Mouse (Mus musculus): ENCODE measurements around the gene Cdc42bpa. TPM values are rescaled to one million over a fixed set of nuclear protein-coding genes. Genes with fewer than 3 reads are reported as not detected.

Cdc42bpa gene
- polyA plus RNA-seq, 1 experiment from 2014 or later = 14.9 TPM

- 87% methylated on average over 20 of the region's 20 CpGs for WGBS
- Histone ChIP-seq H3K36me3 (ENCODE audit: insufficient read depth) (peaks cover 28% of the 10 kb centered on the region; the same call in 1 of the 2 replicates), H3K4me2 (no peak overlapping the region), H3K27me3 (ENCODE audit: insufficient read depth, low read length) (no peaks in the 10 kb centered on the region), H3K9me3 (ENCODE audit: low read depth, low read length) (no peaks in the 10 kb centered on the region), H3K4me1 (ENCODE audit: insufficient read depth) (no peaks in the 10 kb centered on the region), H3K27ac (ENCODE audit: low read depth) (no peak overlapping the region), H3K4me3 (ENCODE audit: low read depth, low read length) (no peak overlapping the region), H3K9ac (no peak overlapping the region)
- no peak for DNase-seq
- TF ChIP-seq CTCF (IDR thresholded peaks at IDR 0.05; ENCODE audit: low read depth) = no peak
- no peak for ATAC-seq (ENCODE audit: insufficient read depth)
Observed at GRCm38 (mm10) chr1:180161566-180162355, 201.5 kb downstream of the Cdc42bpa start.

DNA sequence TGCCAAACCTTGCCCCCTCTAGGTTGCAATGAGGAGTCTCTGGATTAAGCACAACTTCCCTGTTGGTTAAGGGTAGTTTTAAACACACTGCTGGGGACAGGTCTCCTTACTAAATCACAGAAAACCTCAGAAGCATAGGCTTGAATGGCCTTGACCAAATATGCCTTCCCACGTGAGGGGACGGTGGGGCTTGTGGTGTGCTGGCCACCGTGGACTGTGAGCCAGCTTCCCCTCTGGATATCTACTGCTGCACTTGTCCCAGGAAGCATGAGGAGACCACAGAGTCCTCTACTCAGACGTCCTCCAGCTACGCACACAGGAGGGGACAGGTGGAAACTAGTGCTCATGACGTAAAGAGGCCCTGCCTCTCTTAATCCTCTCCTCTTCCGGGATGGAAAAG lies 202.7 kb downstream of the Cdc42bpa start:
- Histone ChIP-seq H3K4me1 (ENCODE audit: insufficient read depth) (no peaks in the 10 kb centered on the region), H3K27me3 (ENCODE audit: insufficient read depth, low read length) (no peaks in the 10 kb centered on the region), H3K4me2 (no peak overlapping the region), H3K36me3 (ENCODE audit: insufficient read depth) (peaks cover 28% of the 10 kb centered on the region; the same call in 1 of the 2 replicates), H3K4me3 (ENCODE audit: low read depth, low read length) (no peak overlapping the region), H3K9ac (no peak overlapping the region), H3K9me3 (ENCODE audit: low read depth, low read length) (no peaks in the 10 kb centered on the region), H3K27ac (ENCODE audit: low read depth) (no peak overlapping the region)
- TF ChIP-seq CTCF (IDR thresholded peaks at IDR 0.05; ENCODE audit: low read depth) = no peak
- no peak for DNase-seq
- 83% methylated on average over 7 of the region's 7 CpGs for WGBS
- ATAC-seq (ENCODE audit: insufficient read depth) = no peak

- H3K9ac ChIP-seq = no peak overlapping the region
- H3K4me1 ChIP-seq (ENCODE audit: insufficient read depth) = no peaks in the 10 kb centered on the region
- no peak overlapping the region for H3K4me2 ChIP-seq
- peaks cover 20% of the 10 kb centered on the region; the same call in 1 of the 2 replicates for H3K36me3 ChIP-seq (ENCODE audit: insufficient read depth)
- WGBS = 89% methylated on average over 5 of the region's 5 CpGs
- no peak for TF ChIP-seq CTCF (IDR thresholded peaks at IDR 0.05; ENCODE audit: low read depth)
- H3K27ac ChIP-seq (ENCODE audit: low read depth) = no peak overlapping the region
- no peaks in the 10 kb centered on the region for H3K9me3 ChIP-seq (ENCODE audit: low read depth, low read length)
- DNase-seq (no peak), ATAC-seq (ENCODE audit: insufficient read depth) (no peak)
- no peaks in the 10 kb centered on the region for H3K27me3 ChIP-seq (ENCODE audit: insufficient read depth, low read length)
- H3K4me3 ChIP-seq (ENCODE audit: low read depth, low read length) = no peak overlapping the region
Observed at GRCm38 (mm10) chr1:180166533-180166932, 206.3 kb downstream of the Cdc42bpa start.

DNA sequence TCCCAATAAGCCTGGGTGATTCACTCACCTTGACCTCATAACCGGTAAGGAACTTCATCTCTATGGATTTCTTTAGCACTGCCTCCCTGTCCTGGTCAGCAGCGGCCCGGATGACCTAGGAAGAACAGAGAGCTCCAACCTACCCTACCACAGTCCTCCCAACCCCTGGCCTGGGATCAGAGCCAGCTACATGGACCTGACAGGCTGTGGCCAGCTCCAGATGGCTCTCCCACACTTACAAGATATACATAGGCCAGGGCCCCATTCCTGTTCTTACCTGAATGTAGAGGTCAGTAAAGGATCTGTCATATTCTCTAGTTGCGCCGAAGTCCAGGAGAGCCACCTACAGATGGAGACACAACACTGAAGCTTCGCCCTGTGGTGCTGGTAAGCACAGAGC lies 208.0 kb downstream of the Cdc42bpa start:
- Histone ChIP-seq H3K4me3 (ENCODE audit: low read depth, low read length) (no peak overlapping the region), H3K4me2 (no peak overlapping the region), H3K4me1 (ENCODE audit: insufficient read depth) (no peaks in the 10 kb centered on the region), H3K27me3 (ENCODE audit: insufficient read depth, low read length) (no peaks in the 10 kb centered on the region), H3K36me3 (ENCODE audit: insufficient read depth) (peaks cover 7% of the 10 kb centered on the region; the same call in 1 of the 2 replicates), H3K9me3 (ENCODE audit: low read depth, low read length) (no peaks in the 10 kb centered on the region), H3K9ac (no peak overlapping the region), H3K27ac (ENCODE audit: low read depth) (no peak overlapping the region)
- WGBS = 88% methylated on average over 6 of the region's 6 CpGs
- ATAC-seq (ENCODE audit: insufficient read depth) (no peak), DNase-seq (no peak)
- TF ChIP-seq CTCF (IDR thresholded peaks at IDR 0.05; ENCODE audit: low read depth) = no peak

DNA sequence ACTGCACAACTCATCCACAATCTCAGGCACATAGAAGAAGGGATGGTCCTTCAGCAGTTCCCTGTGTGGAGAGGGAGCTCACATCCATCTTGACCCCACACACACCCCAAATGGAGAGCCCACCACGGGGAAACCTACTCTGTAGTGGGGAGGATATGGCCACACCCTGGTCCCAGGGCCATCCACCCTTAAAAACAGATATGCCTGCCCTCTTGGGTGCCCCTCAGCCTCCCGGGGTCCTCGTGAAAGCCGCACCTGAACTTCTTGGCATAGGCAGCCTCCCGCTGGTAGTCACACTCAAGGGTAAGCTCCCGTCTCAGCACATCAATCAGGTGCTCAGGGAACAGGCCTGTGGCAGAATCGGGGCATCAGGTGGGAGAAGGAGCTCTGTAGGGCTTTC lies 208.9 kb downstream of the Cdc42bpa start:
- 86% methylated on average over 7 of the region's 7 CpGs for WGBS
- Histone ChIP-seq H3K27ac (ENCODE audit: low read depth) (no peak overlapping the region), H3K27me3 (ENCODE audit: insufficient read depth, low read length) (no peaks in the 10 kb centered on the region), H3K9ac (no peak overlapping the region), H3K9me3 (ENCODE audit: low read depth, low read length) (no peaks in the 10 kb centered on the region), H3K4me1 (ENCODE audit: insufficient read depth) (no peaks in the 10 kb centered on the region), H3K4me3 (ENCODE audit: low read depth, low read length) (no peak overlapping the region), H3K36me3 (ENCODE audit: insufficient read depth) (peaks cover 3% of the 10 kb centered on the region; the same call in 1 of the 2 replicates), H3K4me2 (no peak overlapping the region)
- ATAC-seq (ENCODE audit: insufficient read depth) (no peak), DNase-seq (no peak)
- no peak for TF ChIP-seq CTCF (IDR thresholded peaks at IDR 0.05; ENCODE audit: low read depth)

GRCm38 (mm10) chr1:180170071-180170470 lies 209.8 kb downstream of the Cdc42bpa start:
- Histone ChIP-seq H3K4me2 (no peak overlapping the region), H3K4me3 (ENCODE audit: low read depth, low read length) (no peak overlapping the region), H3K27ac (ENCODE audit: low read depth) (no peak overlapping the region), H3K36me3 (ENCODE audit: insufficient read depth) (peaks cover 3% of the 10 kb centered on the region; the same call in 1 of the 2 replicates), H3K9ac (no peak overlapping the region), H3K4me1 (ENCODE audit: insufficient read depth) (no peaks in the 10 kb centered on the region), H3K9me3 (ENCODE audit: low read depth, low read length) (no peaks in the 10 kb centered on the region), H3K27me3 (ENCODE audit: insufficient read depth, low read length) (no peaks in the 10 kb centered on the region)
- WGBS = 76% methylated on average over 8 of the region's 8 CpGs
- no peak for TF ChIP-seq CTCF (IDR thresholded peaks at IDR 0.05; ENCODE audit: low read depth)
- no peak for DNase-seq
- ATAC-seq (ENCODE audit: insufficient read depth) = no peak

GRCm38 (mm10) chr1:180171883-180172282 lies 211.6 kb downstream of the Cdc42bpa start:
- H3K27ac ChIP-seq (ENCODE audit: low read depth) = no peak overlapping the region
- no peaks in the 10 kb centered on the region for H3K9me3 ChIP-seq (ENCODE audit: low read depth, low read length)
- no peak for ATAC-seq (ENCODE audit: insufficient read depth)
- H3K9ac ChIP-seq = no peak overlapping the region
- no peak for DNase-seq
- WGBS = 78% methylated on average over 2 of the region's 2 CpGs
- H3K4me2 ChIP-seq = no peak overlapping the region
- no peaks in the 10 kb centered on the region for H3K4me1 ChIP-seq (ENCODE audit: insufficient read depth)
- H3K27me3 ChIP-seq (ENCODE audit: insufficient read depth, low read length) = no peaks in the 10 kb centered on the region
- no peak for TF ChIP-seq CTCF (IDR thresholded peaks at IDR 0.05; ENCODE audit: low read depth)
- H3K36me3 ChIP-seq (ENCODE audit: insufficient read depth) = no peaks in the 10 kb centered on the region
- no peak overlapping the region for H3K4me3 ChIP-seq (ENCODE audit: low read depth, low read length)

All from lung, embryonic 14.5 days (tissue).